Mouse (Mus musculus): ENCODE data around the gene Retreg1. TPM values are rescaled to one million over a fixed set of nuclear protein-coding genes. Genes with fewer than 3 reads are reported as not detected.
A peak's percentile ranks its signal among the peaks of the same experiment; 100 is the strongest.

Gene Retreg1
- polyA plus RNA-seq, 2 experiments: 0.75 to 1.6 TPM

- no peaks in the 10 kb centered on the region for H3K9me3 ChIP-seq (ENCODE audit: control insufficient read depth, low read length)
- H3K4me2 ChIP-seq (ENCODE audit: low read depth): no peak overlapping the region
- ATAC-seq (ENCODE audit: insufficient read depth) (no peak), DNase-seq (ENCODE audit: low read depth in 3 of 3, low spot score in 3 of 3) (no peak)
- no peaks in the 10 kb centered on the region for H3K36me3 ChIP-seq (replicated peaks; ENCODE audit: control insufficient read depth, insufficient read depth, low read depth)
- H3K9ac ChIP-seq (replicated peaks): no peak overlapping the region
- H3K27me3 ChIP-seq (ENCODE audit: control insufficient read depth, insufficient read depth, low read length): no peaks in the 10 kb centered on the region
- TF ChIP-seq EP300 (IDR thresholded peaks at IDR 0.05; ENCODE audit: low read depth): no peak
- no peak for TF ChIP-seq CTCF (IDR thresholded peaks at IDR 0.05; ENCODE audit: low read depth)
- no peak overlapping the region for H3K4me3 ChIP-seq (ENCODE audit: insufficient read depth in 1 of 2, low read depth in 2 of 2, low read length in 2 of 2)
- WGBS (ENCODE audit: insufficient replicate concordance): 60% methylated on average over 8 of the region's 8 CpGs
- no peaks in the 10 kb centered on the region for H3K4me1 ChIP-seq (replicated peaks; ENCODE audit: control insufficient read depth in 2 of 2, insufficient read depth in 2 of 2, low read length in 1 of 2)
- H3K27ac ChIP-seq: no peak overlapping the region
Measured at GRCm38 (mm10) chr15:25923916-25924315, 80.9 kb downstream of the Retreg1 start.

DNA sequence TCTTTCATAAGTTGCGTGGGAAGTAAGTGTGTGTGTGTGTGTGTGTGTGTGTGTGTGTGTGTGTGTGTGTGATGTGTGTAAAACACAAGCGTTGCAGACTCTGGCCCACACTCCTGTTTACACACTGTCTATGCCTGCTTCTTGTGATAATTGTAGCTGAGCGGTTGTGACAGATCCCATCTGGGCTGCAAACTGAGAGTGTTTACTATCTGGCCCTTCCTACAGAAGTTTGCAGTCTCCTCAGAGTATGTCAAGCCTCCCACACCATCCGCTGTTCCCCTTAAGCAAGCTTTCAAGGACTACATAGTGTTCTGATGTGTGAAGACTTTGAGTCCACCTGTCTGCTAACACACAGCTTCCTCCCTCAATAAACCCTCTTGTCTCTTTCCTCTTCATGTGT is 83.2 kb downstream of the Retreg1 start:
- TF ChIP-seq CTCF (IDR thresholded peaks at IDR 0.05; ENCODE audit: low read depth) (no peak), EP300 (IDR thresholded peaks at IDR 0.05; ENCODE audit: low read depth) (no peak)
- DNase-seq (ENCODE audit: low read depth in 3 of 3, low spot score in 3 of 3): no peak
- H3K4me3 ChIP-seq (ENCODE audit: insufficient read depth in 1 of 2, low read depth in 2 of 2, low read length in 2 of 2): no peak overlapping the region
- H3K36me3 ChIP-seq (replicated peaks; ENCODE audit: control insufficient read depth, insufficient read depth, low read depth): no peaks in the 10 kb centered on the region
- no peak overlapping the region for H3K4me2 ChIP-seq (ENCODE audit: low read depth)
- no peaks in the 10 kb centered on the region for H3K4me1 ChIP-seq (replicated peaks; ENCODE audit: control insufficient read depth in 2 of 2, insufficient read depth in 2 of 2, low read length in 1 of 2)
- ATAC-seq (ENCODE audit: insufficient read depth): no peak
- H3K27ac ChIP-seq: no peak overlapping the region
- H3K27me3 ChIP-seq (ENCODE audit: control insufficient read depth, insufficient read depth, low read length): no peaks in the 10 kb centered on the region
- no peaks in the 10 kb centered on the region for H3K9me3 ChIP-seq (ENCODE audit: control insufficient read depth, low read length)
- H3K9ac ChIP-seq (replicated peaks): no peak overlapping the region
- WGBS (ENCODE audit: insufficient replicate concordance): 77% methylated on average over 4 of the region's 4 CpGs

GRCm38 (mm10) chr15:25927106-25927505 is 84.1 kb downstream of the Retreg1 start:
- TF ChIP-seq CTCF (IDR thresholded peaks at IDR 0.05; ENCODE audit: low read depth) (no peak), EP300 (IDR thresholded peaks at IDR 0.05; ENCODE audit: low read depth) (no peak)
- H3K4me1 ChIP-seq (replicated peaks; ENCODE audit: control insufficient read depth in 2 of 2, insufficient read depth in 2 of 2, low read length in 1 of 2): no peaks in the 10 kb centered on the region
- H3K36me3 ChIP-seq (replicated peaks; ENCODE audit: control insufficient read depth, insufficient read depth, low read depth): no peaks in the 10 kb centered on the region
- H3K27me3 ChIP-seq (ENCODE audit: control insufficient read depth, insufficient read depth, low read length): no peaks in the 10 kb centered on the region
- H3K9me3 ChIP-seq (ENCODE audit: control insufficient read depth, low read length): no peaks in the 10 kb centered on the region
- no peak overlapping the region for H3K27ac ChIP-seq
- WGBS (ENCODE audit: insufficient replicate concordance): 73% methylated on average over 14 of the region's 14 CpGs
- no peak for ATAC-seq (ENCODE audit: insufficient read depth)
- DNase-seq (ENCODE audit: low read depth in 3 of 3, low spot score in 3 of 3): no peak
- no peak overlapping the region for H3K4me3 ChIP-seq (ENCODE audit: insufficient read depth in 1 of 2, low read depth in 2 of 2, low read length in 2 of 2)
- H3K4me2 ChIP-seq (ENCODE audit: low read depth): no peak overlapping the region
- H3K9ac ChIP-seq (replicated peaks): no peak overlapping the region

GRCm38 (mm10) chr15:25928001-25928400 is 85.0 kb downstream of the Retreg1 start:
- TF ChIP-seq CTCF (IDR thresholded peaks at IDR 0.05; ENCODE audit: low read depth) (no peak), EP300 (IDR thresholded peaks at IDR 0.05; ENCODE audit: low read depth) (no peak)
- Histone ChIP-seq H3K36me3 (replicated peaks; ENCODE audit: control insufficient read depth, insufficient read depth, low read depth) (no peaks in the 10 kb centered on the region), H3K4me3 (ENCODE audit: insufficient read depth in 1 of 2, low read depth in 2 of 2, low read length in 2 of 2) (no peak overlapping the region), H3K27ac (no peak overlapping the region), H3K9me3 (ENCODE audit: control insufficient read depth, low read length) (no peaks in the 10 kb centered on the region), H3K27me3 (ENCODE audit: control insufficient read depth, insufficient read depth, low read length) (no peaks in the 10 kb centered on the region), H3K4me1 (replicated peaks; ENCODE audit: control insufficient read depth in 2 of 2, insufficient read depth in 2 of 2, low read length in 1 of 2) (peaks cover 0 to 6% of the 10 kb centered on the region in 2 experiments; a peak in 2 of 4 replicates), H3K9ac (replicated peaks) (no peak overlapping the region), H3K4me2 (ENCODE audit: low read depth) (no peak overlapping the region)
- no peak for DNase-seq (ENCODE audit: low read depth in 3 of 3, low spot score in 3 of 3)
- WGBS (ENCODE audit: insufficient replicate concordance): 61% methylated on average over 8 of the region's 8 CpGs
- ATAC-seq (ENCODE audit: insufficient read depth): no peak

DNA sequence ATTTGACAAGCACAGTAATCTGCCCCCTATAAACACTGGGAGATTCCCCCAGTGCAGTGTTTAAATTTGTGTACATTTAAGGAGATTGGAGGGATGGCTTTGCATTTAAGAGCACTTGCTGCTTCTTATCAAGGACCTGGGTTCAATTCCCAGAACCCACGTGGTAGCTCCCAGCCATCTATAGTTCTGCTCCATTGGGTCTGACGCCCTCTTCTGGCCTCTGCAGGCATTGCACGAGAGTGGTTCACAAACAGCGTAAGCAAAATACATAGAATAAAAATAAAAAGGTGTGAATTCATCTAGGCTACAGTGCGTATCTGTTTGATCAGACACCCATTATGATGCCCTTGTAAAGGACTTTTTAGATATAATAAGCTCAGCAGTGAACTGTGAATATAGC is 85.9 kb downstream of the Retreg1 start:
- Histone ChIP-seq H3K4me1 (replicated peaks; ENCODE audit: control insufficient read depth in 2 of 2, insufficient read depth in 2 of 2, low read length in 1 of 2) (peaks cover 0 to 10% of the 10 kb centered on the region in 2 experiments; a peak in 2 of 4 replicates), H3K9me3 (ENCODE audit: control insufficient read depth, low read length) (no peaks in the 10 kb centered on the region), H3K4me3 (ENCODE audit: insufficient read depth in 1 of 2, low read depth in 2 of 2, low read length in 2 of 2) (no peak overlapping the region), H3K4me2 (ENCODE audit: low read depth) (no peak overlapping the region), H3K27ac (no peak overlapping the region), H3K36me3 (replicated peaks; ENCODE audit: control insufficient read depth, insufficient read depth, low read depth) (no peaks in the 10 kb centered on the region), H3K27me3 (ENCODE audit: control insufficient read depth, insufficient read depth, low read length) (no peaks in the 10 kb centered on the region), H3K9ac (replicated peaks) (no peak overlapping the region)
- ATAC-seq (ENCODE audit: insufficient read depth) (no peak), DNase-seq (ENCODE audit: low read depth in 3 of 3, low spot score in 3 of 3) (no peak)
- 55% methylated on average over 5 of the region's 5 CpGs for WGBS (ENCODE audit: insufficient replicate concordance)
- TF ChIP-seq CTCF (IDR thresholded peaks at IDR 0.05; ENCODE audit: low read depth) (peak; percentile 47), EP300 (IDR thresholded peaks at IDR 0.05; ENCODE audit: low read depth) (no peak)

Data from liver, embryonic 14.5 days (tissue).